ENCODE assay signal across 24 mouse cellular contexts in genomic region chr4:10421354-10421753, GRCm38 (mm10).
DNase-seq lines count a peak whose midpoint lies in the region; ATAC-seq and TF ChIP-seq lines count a peak whose summit lies in the region.
"Had no signal": no experiment of that assay in that cellular context is flagged by ENCODE, and none has a peak within 500 bp of the region (broad histone marks: within the 10 kb centered on the region; RNA-seq: fewer than 3 reads in every experiment).

No protein-coding gene starts in this region.

- peak; percentile 73 for ATAC-seq in frontal cortex, adult (ENCODE audit: low TSS enrichment)
- no peak for ATAC-seq in lung, postnatal 0 days
- ATAC-seq in embryonic facial prominence, embryonic 14.5 days (ENCODE audit: low read depth): no peak
- ATAC-seq: intestine, embryonic 15.5 days had no signal

- H3K4me1 ChIP-seq in lung, postnatal 0 days (ENCODE audit: insufficient read depth, low read depth, low read length): no peaks in the 10 kb centered on the region
- no peaks in the 10 kb centered on the region for H3K4me1 ChIP-seq in embryonic facial prominence, embryonic 14.5 days (ENCODE audit: control insufficient read depth, insufficient read depth, low read length)
- H3K4me1 ChIP-seq: embryonic facial prominence, embryonic 13.5 days; heart, embryonic 10.5 days; intestine, embryonic 15.5 days; limb, embryonic 13.5 days; neural tube, embryonic 13.5 days had no signal

- no peaks in the 10 kb centered on the region for H3K27me3 ChIP-seq in lung, postnatal 0 days (replicated peaks; ENCODE audit: insufficient read depth, low read length)
- H3K27me3 ChIP-seq in embryonic facial prominence, embryonic 14.5 days (replicated peaks; ENCODE audit: control insufficient read depth, insufficient read depth, low read length): no peaks in the 10 kb centered on the region
- H3K27me3 ChIP-seq: embryonic facial prominence, embryonic 13.5 days; intestine, embryonic 15.5 days; limb, embryonic 13.5 days; neural tube, embryonic 13.5 days had no signal

- H3K4me2 ChIP-seq in lung, postnatal 0 days (replicated peaks; ENCODE audit: low read depth, low read length): no peak overlapping the region
- H3K4me2 ChIP-seq in embryonic facial prominence, embryonic 14.5 days (ENCODE audit: low read depth, low read length): no peak overlapping the region
- H3K4me2 ChIP-seq: embryonic facial prominence, embryonic 13.5 days; hindbrain, embryonic 14.5 days; intestine, embryonic 15.5 days; limb, embryonic 13.5 days; midbrain, embryonic 11.5 days; neural tube, embryonic 13.5 days had no signal

- peak; percentile 76 for TF ChIP-seq CTCF in layer of hippocampus, adult 2 months (conservative IDR thresholded peaks at IDR 0.05)
- TF ChIP-seq CTCF in lung, postnatal 0 days (IDR thresholded peaks at IDR 0.05): peak; percentile 44

- no peaks in the 10 kb centered on the region for H3K36me3 ChIP-seq in lung, postnatal 0 days (ENCODE audit: insufficient read depth, low read length)
- H3K36me3 ChIP-seq in embryonic facial prominence, embryonic 14.5 days (ENCODE audit: control insufficient read depth, insufficient read depth, low read length): no peaks in the 10 kb centered on the region
- H3K36me3 ChIP-seq: embryonic facial prominence, embryonic 13.5 days; heart, embryonic 10.5 days; intestine, embryonic 15.5 days; limb, embryonic 13.5 days; neural tube, embryonic 13.5 days had no signal

- H3K9me3 ChIP-seq in lung, postnatal 0 days (ENCODE audit: low read length): no peaks in the 10 kb centered on the region
- H3K9me3 ChIP-seq in embryonic facial prominence, embryonic 14.5 days (ENCODE audit: control insufficient read depth, low read length): no peaks in the 10 kb centered on the region
- H3K9me3 ChIP-seq: embryonic facial prominence, embryonic 13.5 days; heart, embryonic 10.5 days; intestine, embryonic 15.5 days; limb, embryonic 13.5 days; neural tube, embryonic 13.5 days had no signal

- no peak for TF ChIP-seq EP300 in lung, postnatal 0 days (IDR thresholded peaks at IDR 0.05)

- H3K9ac ChIP-seq in lung, postnatal 0 days (replicated peaks; ENCODE audit: low read depth): no peak overlapping the region
- no peak overlapping the region for H3K9ac ChIP-seq in embryonic facial prominence, embryonic 14.5 days (ENCODE audit: low read depth, low read length)
- H3K9ac ChIP-seq: embryonic facial prominence, embryonic 13.5 days; hindbrain, embryonic 14.5 days; intestine, embryonic 15.5 days; limb, embryonic 13.5 days; neural tube, embryonic 13.5 days had no signal

- no peak for DNase-seq in frontal cortex, postnatal 25 days (ENCODE audit: low spot score in 2 of 2)
- no peak for DNase-seq in layer of hippocampus, adult 2 months (ENCODE audit: low spot score in 2 of 2)
- no peak for DNase-seq in layer of hippocampus, postnatal 10 days (ENCODE audit: low spot score in 2 of 2)
- peak; percentile 52 for DNase-seq in lung, postnatal 0 days (ENCODE audit: low spot score)
- DNase-seq in lung, postnatal 36 days: no peak
- DNase-seq in embryonic facial prominence, embryonic 14.5 days (ENCODE audit: low spot score): peak; percentile 35
- DNase-seq in cerebellum, adult 9-11 months: no peak
- DNase-seq: adrenal gland, adult 2 months; B cell, adult 2 months; cerebellum, adult 9-10 months; gastrocnemius, postnatal 25 days; heart, postnatal 14 days; kidney, postnatal 10 days; lung, adult 18-20 months; thymus, postnatal 25 days had no signal

- WGBS in lung, postnatal 0 days: 49% methylated on average over 1 of the region's 1 CpGs
- WGBS in embryonic facial prominence, embryonic 14.5 days: 52% methylated on average over 1 of the region's 1 CpGs

- H3K4me3 ChIP-seq in layer of hippocampus, adult 2 months: no peak overlapping the region
- H3K4me3 ChIP-seq in lung, postnatal 0 days (ENCODE audit: low read depth, low read length): no peak overlapping the region
- no peak overlapping the region for H3K4me3 ChIP-seq in embryonic facial prominence, embryonic 14.5 days (ENCODE audit: low read depth, low read length)
- H3K4me3 ChIP-seq: embryonic facial prominence, embryonic 13.5 days; heart, embryonic 10.5 days; intestine, embryonic 15.5 days; limb, embryonic 13.5 days; neural tube, embryonic 13.5 days had no signal

- H3K27ac ChIP-seq in layer of hippocampus, adult 2 months: no peak overlapping the region
- no peak overlapping the region for H3K27ac ChIP-seq in lung, postnatal 0 days (ENCODE audit: low read length)
- H3K27ac ChIP-seq in embryonic facial prominence, embryonic 14.5 days (replicated peaks; ENCODE audit: low read depth, low read length): no peak overlapping the region
- H3K27ac ChIP-seq: embryonic facial prominence, embryonic 13.5 days; heart, embryonic 10.5 days; hindbrain, embryonic 14.5 days; intestine, embryonic 15.5 days; limb, embryonic 13.5 days; macrophage; neural tube, embryonic 13.5 days had no signal

Comparison
In these comparisons a context has a peak if more than half of its experiments do, and no peak if none do; other contexts are left out.
1. DNase-seq: peak in lung, postnatal 0 days (single experiment) and embryonic facial prominence, embryonic 14.5 days (single experiment); none in frontal cortex, postnatal 25 days (0 of 2), layer of hippocampus, adult 2 months (0 of 2), layer of hippocampus, postnatal 10 days (0 of 2), lung, postnatal 36 days (single experiment) and cerebellum, adult 9-11 months (single experiment).